Mouse (Mus musculus) effector memory CD4-positive, alpha-beta T cell, adult 7 months (primary cell): ENCODE measurements around the gene Zfp345. TPM values are rescaled to one million over a fixed set of nuclear protein-coding genes. Genes with fewer than 3 reads are reported as not detected.

Experiments
- polyA plus RNA-seq: library from polyadenylated mRNA; unstranded; fragments of 100-300 nt; shearing (Covaris generic); gene quantifications from one replicate; pipeline ENCODE4 v1.2.1, GENCODE M21; 2017

Zfp345 gene
- polyA plus RNA-seq: 0.13 TPM

DNA sequence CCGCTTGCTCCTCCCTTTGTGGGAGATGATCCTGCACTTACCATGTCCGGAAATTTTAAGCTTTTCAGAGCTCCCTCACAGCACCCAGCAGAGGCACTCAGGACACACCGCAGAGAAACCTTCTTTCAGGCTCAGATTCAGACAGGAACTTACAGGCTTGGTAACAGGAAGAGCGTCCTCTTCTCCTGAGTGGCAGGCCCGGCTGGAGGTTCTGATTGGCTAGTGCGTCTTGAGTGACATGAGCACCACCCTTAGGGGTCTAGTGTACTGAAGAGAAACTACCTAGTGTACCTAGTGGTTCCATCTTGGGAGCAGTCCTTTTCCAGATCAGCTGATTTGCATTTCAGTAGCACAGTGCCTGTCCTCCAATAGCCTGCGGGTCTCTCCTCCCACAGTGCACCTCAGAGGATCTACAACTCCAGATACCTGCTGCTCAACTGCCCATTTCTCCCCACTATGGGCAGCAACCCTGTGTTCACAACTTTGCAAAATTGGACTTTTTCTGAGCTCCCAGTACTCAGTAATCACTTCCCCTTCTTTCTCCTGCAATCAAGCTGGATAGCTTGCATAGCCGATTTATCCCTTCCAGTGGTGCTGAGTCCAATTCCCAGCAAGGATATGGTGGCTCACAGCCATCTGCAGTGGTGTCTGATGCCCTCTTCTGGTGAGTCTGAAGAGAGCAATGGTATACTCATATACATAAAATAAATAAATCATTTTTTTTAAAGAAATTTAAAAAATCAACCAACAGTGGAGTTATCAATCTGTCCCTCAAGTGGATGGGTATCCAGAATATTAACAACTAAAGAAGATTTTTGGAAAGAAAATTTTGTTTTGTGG is at the start of gene Zfp345:
Gene Zfp345 (minus strand): TSS at position 153 of the 840 bp plus-strand sequence.

DNA sequence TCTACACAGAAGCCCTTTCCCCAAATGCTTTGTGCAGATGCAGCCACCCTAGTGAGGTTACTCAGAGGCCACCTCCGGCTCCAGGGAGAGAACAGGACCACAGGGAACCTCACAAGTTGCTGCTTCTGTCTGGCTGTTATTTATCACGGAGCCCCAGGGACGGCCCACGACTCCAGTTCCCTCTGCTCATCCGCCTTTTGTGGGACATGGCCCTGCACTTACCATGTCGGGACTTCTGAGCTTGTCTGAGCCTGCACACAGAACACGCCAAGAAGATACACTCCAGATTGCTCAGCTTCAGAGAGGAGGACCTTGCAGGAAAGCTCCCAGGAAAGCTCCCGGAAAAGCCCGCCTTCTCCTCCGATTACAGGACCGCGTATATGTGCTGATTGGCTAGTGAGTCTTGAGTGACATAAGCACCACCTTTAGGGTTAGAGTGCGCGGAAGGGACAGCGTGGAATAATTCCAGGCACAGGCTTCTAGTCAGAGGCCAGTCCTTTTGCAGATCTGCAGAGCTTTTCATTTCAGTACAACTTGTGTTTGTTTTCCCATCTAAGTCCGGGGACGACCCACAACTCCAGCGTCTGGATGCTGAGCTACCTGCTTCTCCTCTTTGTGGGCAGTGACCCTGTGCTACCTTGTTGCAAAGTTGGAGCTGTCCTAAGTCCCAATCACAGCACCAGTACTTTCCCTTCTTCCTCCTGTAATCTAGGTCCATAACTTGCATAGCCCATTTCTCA is 33.5 kb downstream of the Zfp345 start, which contains the start of gene Zfp442:
Gene Zfp442 (minus strand): TSS at position 307 of the 740 bp plus-strand sequence.

Other genes starting within 250 kb of the Zfp345 start
- 4.4 TPM for gene Gm21994, start 229.5 kb downstream of the Zfp345 start, polyA plus RNA-seq
- not detected for gene Gm14124, start 227.6 kb downstream of the Zfp345 start, polyA plus RNA-seq
- 1.8 TPM for gene Gm10130, start 161.4 kb downstream of the Zfp345 start, polyA plus RNA-seq
- 0.68 TPM for gene 3300002I08Rik, start 122.3 kb downstream of the Zfp345 start, polyA plus RNA-seq
- 4.7 TPM for gene Zfp442, start 33.6 kb downstream of the Zfp345 start, polyA plus RNA-seq
- gene Cst7, start 85.3 kb upstream of the Zfp345 start, polyA plus RNA-seq: 153 TPM
- gene Apmap, start 123.5 kb upstream of the Zfp345 start, polyA plus RNA-seq: 31.5 TPM
- gene Acss1, start 183.4 kb upstream of the Zfp345 start, polyA plus RNA-seq: 32.0 TPM
- 0.16 TPM for gene Vsx1, start 204.3 kb upstream of the Zfp345 start, polyA plus RNA-seq